Comparison of ENCODE assay signal across 7 mouse cellular contexts in genomic region chr1:175668666-175669405, GRCm38 (mm10). TPM values are rescaled to one million over a fixed set of nuclear protein-coding genes. Genes with fewer than 3 reads are reported as not detected.
DNase-seq lines count a peak whose midpoint lies in the region; ATAC-seq and TF ChIP-seq lines count a peak whose summit lies in the region.

No protein-coding gene starts in this region.

- no peaks in the 10 kb centered on the region for H3K36me3 ChIP-seq in lung, embryonic 14.5 days (ENCODE audit: insufficient read depth)
- no peaks in the 10 kb centered on the region for H3K36me3 ChIP-seq in neural tube, embryonic 12.5 days

- no peak overlapping the region for H3K4me2 ChIP-seq in lung, embryonic 14.5 days
- no peak overlapping the region for H3K4me2 ChIP-seq in neural tube, embryonic 12.5 days (replicated peaks)

- ATAC-seq in lung, embryonic 14.5 days (ENCODE audit: insufficient read depth), result peak; percentile 70; the same call in 1 of the 2 replicates
- peak; percentile 78 for ATAC-seq in neural tube, embryonic 12.5 days (ENCODE audit: low FRiP score, low read depth)

- H3K9ac ChIP-seq in lung, embryonic 14.5 days, result no peak overlapping the region
- no peak overlapping the region for H3K9ac ChIP-seq in neural tube, embryonic 12.5 days

- H3K4me1 ChIP-seq in lung, embryonic 14.5 days (ENCODE audit: insufficient read depth), result no peaks in the 10 kb centered on the region
- no peaks in the 10 kb centered on the region for H3K4me1 ChIP-seq in neural tube, embryonic 12.5 days

- no peaks in the 10 kb centered on the region for H3K27me3 ChIP-seq in lung, embryonic 14.5 days (ENCODE audit: insufficient read depth, low read length)
- H3K27me3 ChIP-seq in neural tube, embryonic 12.5 days (replicated peaks), result no peaks in the 10 kb centered on the region

- DNase-seq in lung, embryonic 14.5 days, result peak; percentile 72
- no peak for DNase-seq in lung, adult 18-20 months
- DNase-seq in brain, adult 2 months (ENCODE audit: low read depth, low spot score), result peak; percentile 67
- DNase-seq in frontal cortex, adult 2 months (ENCODE audit: extremely low spot score in 1 of 2, low spot score in 1 of 2), result peak; percentile 26 to 61
- peak; percentile 20 to 37 for DNase-seq in kidney, postnatal 4 days
- DNase-seq in urinary bladder, postnatal 10 days (ENCODE audit: low spot score), result no peak

- H3K9me3 ChIP-seq in lung, embryonic 14.5 days (ENCODE audit: low read depth, low read length), result no peaks in the 10 kb centered on the region
- no peaks in the 10 kb centered on the region for H3K9me3 ChIP-seq in neural tube, embryonic 12.5 days

- no peak overlapping the region for H3K4me3 ChIP-seq in lung, embryonic 14.5 days (ENCODE audit: low read depth, low read length)
- H3K4me3 ChIP-seq in neural tube, embryonic 12.5 days, result no peak overlapping the region

- 68% methylated on average over 5 of the region's 5 CpGs for WGBS in lung, embryonic 14.5 days
- WGBS in neural tube, embryonic 12.5 days, result 82% methylated on average over 5 of the region's 5 CpGs

- H3K27ac ChIP-seq in lung, embryonic 14.5 days (ENCODE audit: low read depth), result no peak overlapping the region
- no peak overlapping the region for H3K27ac ChIP-seq in neural tube, embryonic 12.5 days

- TF ChIP-seq CTCF in lung, embryonic 14.5 days (IDR thresholded peaks at IDR 0.05; ENCODE audit: low read depth), result peak; percentile 78

RNA-seq across cellular contexts. Expression of gene Opn3, which starts 23.7 kb away (rescaled TPM):
- 4.9 and 5.4 TPM in 2 replicates for polyA plus RNA-seq in lung, embryonic 14.5 days (2014; fragmentation: Nextera tagmentation; extraction: Ambion mirVana)
- 6.5 and 6.8 TPM in 2 replicates for polyA plus RNA-seq in frontal cortex, adult 2 months (2012; rRNA removed)
- 7.7 and 8.0 TPM in 2 replicates for polyA plus RNA-seq in neural tube, embryonic 12.5 days (2016; fragmentation: Nextera tagmentation; extraction: Ambion mirVana)

RNA-seq across cellular contexts. Expression of gene Chml, which starts 23.9 kb away (rescaled TPM):
- 4.0 and 4.5 TPM in 2 replicates for polyA plus RNA-seq in lung, embryonic 14.5 days (2014; fragmentation: Nextera tagmentation; extraction: Ambion mirVana)
- polyA plus RNA-seq in frontal cortex, adult 2 months (2012; rRNA removed), result 4.2 and 4.6 TPM in 2 replicates
- polyA plus RNA-seq in neural tube, embryonic 12.5 days (2016; fragmentation: Nextera tagmentation; extraction: Ambion mirVana), result 4.5 and 5.4 TPM in 2 replicates

RNA-seq across cellular contexts. Expression of gene Wdr64, which starts 29.6 kb away (rescaled TPM):
- not detected in 2 replicates for polyA plus RNA-seq in lung, embryonic 14.5 days (2014; fragmentation: Nextera tagmentation; extraction: Ambion mirVana)
- 0.04 TPM in 1 of 2 replicates, not detected in the other for polyA plus RNA-seq in frontal cortex, adult 2 months (2012; rRNA removed)
- polyA plus RNA-seq in neural tube, embryonic 12.5 days (2016; fragmentation: Nextera tagmentation; extraction: Ambion mirVana), result not detected in 2 replicates

RNA-seq across cellular contexts. Expression of gene Fh1, which starts 43.4 kb away (rescaled TPM):
- 115 and 123 TPM in 2 replicates for polyA plus RNA-seq in lung, embryonic 14.5 days (2014; fragmentation: Nextera tagmentation; extraction: Ambion mirVana)
- 102 and 108 TPM in 2 replicates for polyA plus RNA-seq in frontal cortex, adult 2 months (2012; rRNA removed)
- 78.5 and 80.3 TPM in 2 replicates for polyA plus RNA-seq in neural tube, embryonic 12.5 days (2016; fragmentation: Nextera tagmentation; extraction: Ambion mirVana)

RNA-seq across cellular contexts. Expression of gene Kmo, which starts 48.7 kb away (rescaled TPM):
- 0.12 and 0.51 TPM in 2 replicates for polyA plus RNA-seq in lung, embryonic 14.5 days (2014; fragmentation: Nextera tagmentation; extraction: Ambion mirVana)
- 0.13 and 0.16 TPM in 2 replicates for polyA plus RNA-seq in frontal cortex, adult 2 months (2012; rRNA removed)
- polyA plus RNA-seq in neural tube, embryonic 12.5 days (2016; fragmentation: Nextera tagmentation; extraction: Ambion mirVana), result 0.13 TPM in 1 of 2 replicates, not detected in the other

Comparison
In these comparisons a context has a peak if more than half of its experiments do, and no peak if none do; other contexts are left out.
1. DNase-seq: peak in lung, embryonic 14.5 days (single experiment), brain, adult 2 months (single experiment), frontal cortex, adult 2 months (2 of 2) and kidney, postnatal 4 days (2 of 2); none in lung, adult 18-20 months (0 of 2) and urinary bladder, postnatal 10 days (single experiment).